Mouse (Mus musculus) forebrain, embryonic 12.5 days (tissue): ENCODE data around the gene Lrrc4b. TPM values are rescaled to one million over a fixed set of nuclear protein-coding genes. Genes with fewer than 3 reads are reported as not detected.

Source experiments
- ATAC-seq: fragments of 200-750 bp; cut with Nextera tagmentation; 2 replicates; pipeline ENCODE4 v1.8.0; 2017; ENCODE audit warnings: moderate TSS enrichment; ENCODE audit not compliant: low FRiP score
- H3K27ac ChIP-seq: fragments of 300-500 bp; sonication (generic); 2 replicates; pipeline ENCODE4 v1.5.1; 2016; ENCODE audit warnings: mild to moderate bottlenecking
- H3K27me3 ChIP-seq: fragments of 300-500 bp; sonication (generic); 2 replicates; pipeline ENCODE4 v1.6.1; 2016; ENCODE audit warnings: mild to moderate bottlenecking
- H3K36me3 ChIP-seq: fragments of 300-500 bp; sonication (generic); replicated peaks from 2 replicates; pipeline ENCODE4 v1.6.1; 2016; ENCODE audit warnings: mild to moderate bottlenecking
- H3K4me1 ChIP-seq: fragments of 300-500 bp; sonication (generic); 2 replicates; pipeline ENCODE4 v1.6.1; 2016
- H3K4me2 ChIP-seq: fragments of 300-500 bp; sonication (generic); 2 replicates; pipeline ENCODE4 v1.6.1; 2016; ENCODE audit warnings: mild to moderate bottlenecking, moderate library complexity
- H3K4me3 ChIP-seq: fragments of 300-500 bp; sonication (generic); replicated peaks from 2 replicates; pipeline ENCODE4 v1.5.1; 2016; ENCODE audit warnings: mild to moderate bottlenecking
- H3K9ac ChIP-seq: fragments of 300-500 bp; sonication (generic); 2 replicates; pipeline ENCODE4 v1.6.1; 2016; ENCODE audit warnings: mild to moderate bottlenecking
- H3K9me3 ChIP-seq: fragments of 300-500 bp; sonication (generic); 2 replicates; pipeline ENCODE4 v1.6.1; 2016
- WGBS: fragments of 180-500 bp; shearing (Covaris S2); methylation state at CpG from one replicate; pipeline ENCODE4 v1.1.7; 2016; 5-methylcytosine and 5-hydroxymethylcytosine counted together
- polyA plus RNA-seq: library from polyadenylated mRNA; unstranded; fragments of >200 nt; fragmentation: Nextera tagmentation; extraction: Ambion mirVana; gene quantifications from 2 replicates; pipeline ENCODE4 v1.2.1, GENCODE M21; 2016

Lrrc4b gene
- polyA plus RNA-seq, 1 experiment from 2014 or later: 12.0 TPM

- H3K4me1 ChIP-seq: peaks cover 38% of the 10 kb centered on the region
- no peak for ATAC-seq
These were observed 10.9 kb downstream of the Lrrc4b start for GRCm38 (mm10) chr7:44439696-44440095.

GRCm38 (mm10) chr7:44440479-44440878 is 11.7 kb downstream of the Lrrc4b start:
- 91% methylated on average over 1 of the region's 1 CpGs for WGBS
- Histone ChIP-seq H3K4me1 (peaks cover 45% of the 10 kb centered on the region), H3K4me3 (no peak overlapping the region), H3K27ac (0 out of 2 replicates have a peak overlapping the region, but pooled peaks have one; percentile 36), H3K9ac (no peak overlapping the region), H3K27me3 (peaks cover 5% of the 10 kb centered on the region), H3K36me3 (peaks cover 12% of the 10 kb centered on the region), H3K9me3 (no peaks in the 10 kb centered on the region), H3K4me2 (no peak overlapping the region)
- no peak for ATAC-seq

More at GRCm38 (mm10) chr7:44439696-44440095, 10.9 kb downstream of the Lrrc4b start:
- WGBS: 77% methylated on average over 2 of the region's 2 CpGs
- peaks cover 12% of the 10 kb centered on the region for H3K36me3 ChIP-seq
- H3K4me2 ChIP-seq: no peak overlapping the region
- 0 out of 2 replicates have a peak overlapping the region, but pooled peaks have one; percentile 36 for H3K27ac ChIP-seq
- H3K9me3 ChIP-seq: no peaks in the 10 kb centered on the region
- no peak overlapping the region for H3K4me3 ChIP-seq
- no peak overlapping the region for H3K9ac ChIP-seq
- peaks cover 5% of the 10 kb centered on the region for H3K27me3 ChIP-seq

GRCm38 (mm10) chr7:44441180-44441579 is 12.4 kb downstream of the Lrrc4b start:
- Histone ChIP-seq H3K9ac (peak overlapping the region; percentile 95), H3K4me3 (peak overlapping the region; percentile 66), H3K4me2 (peak overlapping the region; percentile 89), H3K4me1 (peaks cover 48% of the 10 kb centered on the region), H3K27ac (peak overlapping the region; percentile 97), H3K27me3 (peaks cover 5% of the 10 kb centered on the region), H3K36me3 (peaks cover 17% of the 10 kb centered on the region), H3K9me3 (no peaks in the 10 kb centered on the region)
- no peak for ATAC-seq
- WGBS: 0% methylated on average over 1 of the region's 1 CpGs

GRCm38 (mm10) chr7:44441648-44442109 is 12.9 kb downstream of the Lrrc4b start:
- peaks cover 22% of the 10 kb centered on the region for H3K36me3 ChIP-seq
- H3K4me3 ChIP-seq: peak overlapping the region; percentile 66
- peak overlapping the region; percentile 97 for H3K27ac ChIP-seq
- H3K4me2 ChIP-seq: peak overlapping the region; percentile 89
- peak overlapping the region; percentile 95 for H3K9ac ChIP-seq
- peaks cover 5% of the 10 kb centered on the region for H3K27me3 ChIP-seq
- 0% methylated on average over 13 of the region's 14 CpGs for WGBS
- ATAC-seq: peak; percentile 74
- peaks cover 53% of the 10 kb centered on the region for H3K4me1 ChIP-seq
- no peaks in the 10 kb centered on the region for H3K9me3 ChIP-seq

GRCm38 (mm10) chr7:44442407-44442821 is 13.6 kb downstream of the Lrrc4b start:
- Histone ChIP-seq H3K4me1 (peaks cover 58% of the 10 kb centered on the region), H3K27ac (peak overlapping the region; percentile 97), H3K9ac (peak overlapping the region; percentile 95), H3K4me2 (peak overlapping the region; percentile 89), H3K27me3 (peaks cover 5% of the 10 kb centered on the region), H3K9me3 (no peaks in the 10 kb centered on the region), H3K4me3 (peak overlapping the region; percentile 66), H3K36me3 (peaks cover 25% of the 10 kb centered on the region)
- WGBS: under 1% methylated on average over 13 of the region's 14 CpGs
- peak; percentile 47 for ATAC-seq

- 9% methylated on average over 20 of the region's 20 CpGs for WGBS
- Histone ChIP-seq H3K27me3 (peaks cover 5% of the 10 kb centered on the region), H3K36me3 (peaks cover 37% of the 10 kb centered on the region), H3K9ac (peak overlapping the region; percentile 95), H3K4me3 (peak overlapping the region; percentile 66), H3K27ac (peak overlapping the region; percentile 97), H3K4me1 (peaks cover 53% of the 10 kb centered on the region), H3K9me3 (no peaks in the 10 kb centered on the region), H3K4me2 (peak overlapping the region; percentile 89)
- ATAC-seq: peak; percentile 53
These were observed 14.7 kb downstream of the Lrrc4b start for GRCm38 (mm10) chr7:44443268-44444173.

GRCm38 (mm10) chr7:44444886-44445527 is 16.2 kb downstream of the Lrrc4b start:
- Histone ChIP-seq H3K9me3 (no peaks in the 10 kb centered on the region), H3K4me2 (peak overlapping the region; percentile 89), H3K4me3 (peak overlapping the region; percentile 66), H3K4me1 (peaks cover 53% of the 10 kb centered on the region), H3K9ac (peak overlapping the region; percentile 53), H3K27ac (0 out of 2 replicates have a peak overlapping the region, but pooled peaks have one; percentile 37), H3K36me3 (peaks cover 51% of the 10 kb centered on the region), H3K27me3 (peaks cover 5% of the 10 kb centered on the region)
- no peak for ATAC-seq
- WGBS: 41% methylated on average over 29 of the region's 29 CpGs

- H3K4me3 ChIP-seq: peak overlapping the region; percentile 66; the same call in 1 of the 2 replicates
- no peak for ATAC-seq
- 0 out of 2 replicates have a peak overlapping the region, but pooled peaks have one; percentile 25 for H3K27ac ChIP-seq
- peaks cover 57% of the 10 kb centered on the region for H3K36me3 ChIP-seq
- peak overlapping the region; percentile 53; the same call in 1 of the 2 replicates for H3K9ac ChIP-seq
- H3K27me3 ChIP-seq: peaks cover 5% of the 10 kb centered on the region
- WGBS: 55% methylated on average over 7 of the region's 7 CpGs
- no peaks in the 10 kb centered on the region for H3K9me3 ChIP-seq
- H3K4me2 ChIP-seq: peak overlapping the region; percentile 89
- peaks cover 53% of the 10 kb centered on the region for H3K4me1 ChIP-seq
These were observed 16.7 kb downstream of the Lrrc4b start for GRCm38 (mm10) chr7:44445528-44445923.

- peaks cover 51% of the 10 kb centered on the region for H3K4me1 ChIP-seq
- no peak overlapping the region for H3K4me3 ChIP-seq
- no peak overlapping the region for H3K27ac ChIP-seq
- no peaks in the 10 kb centered on the region for H3K9me3 ChIP-seq
- WGBS: 73% methylated on average over 12 of the region's 12 CpGs
- H3K27me3 ChIP-seq: peaks cover 5% of the 10 kb centered on the region
- peak overlapping the region; percentile 89 for H3K4me2 ChIP-seq
- no peak for ATAC-seq
- peaks cover 60% of the 10 kb centered on the region for H3K36me3 ChIP-seq
- peak overlapping the region; percentile 7; the same call in 1 of the 2 replicates for H3K9ac ChIP-seq
These were observed 17.4 kb downstream of the Lrrc4b start for GRCm38 (mm10) chr7:44446070-44446855.

GRCm38 (mm10) chr7:44453256-44453655 is 24.4 kb downstream of the Lrrc4b start:
- H3K27ac ChIP-seq: 0 out of 2 replicates have a peak overlapping the region, but pooled peaks have one; percentile 20
- H3K9ac ChIP-seq: no peak overlapping the region
- no peaks in the 10 kb centered on the region for H3K27me3 ChIP-seq
- WGBS: 31% methylated on average over 3 of the region's 3 CpGs
- H3K9me3 ChIP-seq: no peaks in the 10 kb centered on the region
- ATAC-seq: no peak
- H3K4me1 ChIP-seq: peaks cover 21% of the 10 kb centered on the region
- H3K4me2 ChIP-seq: no peak overlapping the region
- H3K4me3 ChIP-seq: no peak overlapping the region
- peaks cover 74% of the 10 kb centered on the region for H3K36me3 ChIP-seq

- WGBS: 97% methylated on average over 1 of the region's 1 CpGs
- Histone ChIP-seq H3K4me1 (peaks cover 20% of the 10 kb centered on the region), H3K4me3 (no peak overlapping the region), H3K27ac (no peak overlapping the region), H3K27me3 (peaks cover 11% of the 10 kb centered on the region), H3K9ac (no peak overlapping the region), H3K36me3 (peaks cover 75% of the 10 kb centered on the region), H3K9me3 (no peaks in the 10 kb centered on the region), H3K4me2 (no peak overlapping the region)
- no peak for ATAC-seq
These were observed 27.5 kb downstream of the Lrrc4b start for GRCm38 (mm10) chr7:44456302-44456701.
